Mouse (Mus musculus) T-helper 17 cell (primary cell): ENCODE data around the gene Fgf4.

Experiments
- in situ Hi-C, 2 experiments: fragments of 300-600 bp; cut with MboI, MseI; formaldehyde crosslinking; loops; 1 replicate in 1 of 2; 2 replicates in 1 of 2; pipeline ENCODE4 v1.15.1; 2025; ENCODE audit warnings: high pct_unique_total_duplicates in 2 of 2

The Fgf4 gene

GRCm38 (mm10) chr7:144847067-144847466 is at the start of gene Fgf4:
TSS of gene Fgf4 (plus strand) at chr7:144847367.
- in situ Hi-C loops = no loop called here

GRCm38 (mm10) chr7:144798471-144798870 is 48.7 kb upstream of the Fgf4 start:
- in situ Hi-C loops = no loop called here

DNA sequence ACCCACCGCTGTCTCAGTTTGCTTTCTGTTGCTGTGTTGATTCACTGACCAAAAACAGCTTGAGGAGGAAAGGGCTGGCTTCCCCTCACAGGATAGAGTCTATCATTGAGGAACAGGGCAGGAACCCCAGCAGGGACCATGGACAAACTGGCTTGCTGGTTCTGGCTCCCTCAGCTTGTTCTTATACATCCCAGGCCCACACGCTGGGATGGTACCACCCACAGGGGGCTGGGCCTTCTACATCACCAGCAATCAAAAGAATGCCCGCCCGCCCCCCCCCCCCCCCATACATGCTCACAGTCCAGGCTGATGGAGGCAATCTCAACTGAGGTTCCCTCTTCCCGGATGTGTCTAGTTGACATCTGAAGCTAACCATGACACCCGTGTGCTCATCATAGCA is 40.1 kb upstream of the Fgf4 start:
- in situ Hi-C loops = no loop called here

DNA sequence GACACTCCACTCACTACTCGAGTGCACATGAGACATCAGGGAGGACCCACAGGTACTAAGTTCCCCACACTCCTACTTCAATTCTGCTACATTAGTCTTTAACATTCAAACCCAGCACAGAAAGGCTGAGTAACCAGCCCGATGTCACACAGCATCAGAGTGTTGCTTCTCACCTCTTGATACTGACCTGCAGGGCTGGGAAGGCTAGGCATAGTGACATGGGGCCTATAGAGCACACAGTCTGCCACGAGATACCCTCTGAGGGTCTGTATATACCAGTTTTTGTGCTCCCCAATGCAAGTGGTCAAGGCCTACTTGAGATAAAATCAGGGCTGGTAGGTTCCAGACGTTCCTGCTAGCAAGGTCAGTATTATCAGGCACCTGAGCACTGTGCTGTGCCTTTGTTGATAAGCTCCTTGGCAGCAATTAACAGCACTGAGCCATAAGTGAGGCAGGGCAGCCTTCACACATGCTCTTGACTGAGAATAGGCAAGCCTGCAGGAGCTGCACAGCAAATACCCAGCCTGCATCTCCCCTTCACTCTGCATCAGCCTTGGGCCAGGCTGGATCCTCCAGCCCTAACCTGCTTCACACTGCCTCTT is 39.1 kb upstream of the Fgf4 start:
- in situ Hi-C loops = no loop called here

GRCm38 (mm10) chr7:144811521-144811920 is 35.6 kb upstream of the Fgf4 start:
- in situ Hi-C loops = no loop called here

GRCm38 (mm10) chr7:144821901-144822300 is 25.3 kb upstream of the Fgf4 start:
- in situ Hi-C loops = no loop called here

- in situ Hi-C loops = no loop called here
These were observed 23.2 kb upstream of the Fgf4 start for GRCm38 (mm10) chr7:144823988-144824387.

GRCm38 (mm10) chr7:144828369-144828768 is 18.8 kb upstream of the Fgf4 start:
- in situ Hi-C loops = no loop called here

GRCm38 (mm10) chr7:144837891-144838488 is 9.2 kb upstream of the Fgf4 start, which contains the start of gene Fgf3:
TSS of gene Fgf3 (plus strand) at chr7:144838083.
- in situ Hi-C loops = no loop called here

GRCm38 (mm10) chr7:144838522-144839503 is 8.4 kb upstream of the Fgf4 start:
- in situ Hi-C loops = no loop called here

DNA sequence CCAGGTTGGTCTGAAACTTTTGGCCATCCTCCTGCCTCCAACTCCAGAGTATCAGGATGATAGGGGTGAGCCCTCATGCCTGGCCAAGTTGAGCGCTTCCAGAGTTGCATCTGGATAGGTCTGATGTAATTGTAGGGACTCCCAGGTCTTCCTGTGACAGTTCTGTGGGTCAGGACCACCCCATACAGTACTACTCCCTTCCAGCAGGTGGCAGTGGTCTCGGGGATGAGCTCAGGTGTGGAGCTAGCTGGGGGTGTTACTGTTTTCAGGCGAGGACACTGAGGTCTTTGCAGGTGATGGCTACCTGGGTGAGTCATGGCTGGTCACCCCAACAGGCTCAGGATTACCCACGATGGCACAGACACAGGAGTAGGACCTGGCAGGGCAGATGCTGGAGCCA is 1.0 kb upstream of the Fgf4 start:
- in situ Hi-C loops = no loop called here

DNA sequence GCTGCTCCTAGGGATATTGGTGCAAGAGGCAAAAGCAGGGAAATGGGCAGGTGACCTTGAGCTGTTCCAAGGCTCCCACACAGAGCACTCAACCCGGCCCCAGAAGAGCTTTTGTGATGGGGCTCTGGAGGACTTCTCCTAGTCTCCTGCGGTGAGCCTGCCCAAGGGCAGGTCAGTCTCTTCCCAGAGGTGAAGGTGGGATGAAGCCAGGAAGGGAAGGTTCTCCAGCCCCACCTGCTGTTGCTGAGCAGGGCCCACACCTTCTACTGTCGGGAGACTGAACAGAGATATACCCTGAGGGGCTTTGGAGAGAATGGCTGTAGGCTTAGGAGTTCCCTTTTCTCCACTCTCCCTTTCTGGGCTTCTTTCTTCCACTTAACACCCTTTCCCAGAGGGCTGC is 4.2 kb downstream of the Fgf4 start:
- in situ Hi-C loops = no loop called here

GRCm38 (mm10) chr7:144854966-144855365 is 7.8 kb downstream of the Fgf4 start:
- in situ Hi-C loops = no loop called here

GRCm38 (mm10) chr7:144857158-144857557 is 10.0 kb downstream of the Fgf4 start:
- in situ Hi-C loops = no loop called here

DNA sequence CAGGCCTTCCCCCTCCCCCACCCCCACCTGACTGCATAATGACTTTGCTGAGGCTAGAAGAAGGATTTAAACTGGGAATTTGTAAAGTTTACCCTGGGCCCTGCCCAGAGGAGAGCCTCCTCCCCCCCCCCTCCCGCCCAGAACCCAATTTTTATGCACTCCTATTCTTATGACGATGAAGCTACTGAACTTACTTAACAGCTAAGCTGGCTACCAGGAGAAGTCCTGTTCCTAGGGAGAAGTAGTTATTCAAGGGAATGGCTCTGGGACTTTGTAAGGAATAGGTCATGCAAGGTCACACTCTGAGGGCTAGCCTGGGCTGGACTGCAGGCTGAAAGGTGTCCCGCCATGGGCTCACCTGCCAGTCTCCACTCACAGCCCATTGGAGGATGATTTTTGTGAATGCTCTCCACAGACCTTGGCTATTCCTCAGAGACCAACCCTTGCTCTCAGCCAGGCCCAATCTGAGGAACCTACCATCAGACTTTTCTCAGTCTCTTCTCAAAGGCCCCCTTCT is 10.7 kb downstream of the Fgf4 start:
- in situ Hi-C loops = no loop called here

GRCm38 (mm10) chr7:144858702-144859101 is 11.5 kb downstream of the Fgf4 start:
- in situ Hi-C loops = no loop called here

GRCm38 (mm10) chr7:144861056-144861768 is 14.0 kb downstream of the Fgf4 start:
- in situ Hi-C loops = no loop called here

DNA sequence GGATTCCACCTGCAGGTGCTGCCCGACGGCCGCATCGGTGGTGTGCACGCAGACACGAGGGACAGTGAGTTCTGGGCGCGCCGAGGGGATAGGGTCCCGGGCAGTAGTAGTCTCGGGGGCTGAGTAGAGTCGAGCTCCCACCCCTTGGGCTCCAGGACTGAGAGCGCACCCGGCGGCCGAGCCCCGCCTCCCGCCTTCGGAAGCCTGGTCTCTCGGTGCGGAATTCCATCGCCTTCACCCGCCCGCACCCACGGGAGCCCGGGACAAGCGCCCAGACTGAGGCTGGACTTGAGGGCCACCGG is 14.6 kb downstream of the Fgf4 start:
- in situ Hi-C loops = no loop called here

GRCm38 (mm10) chr7:144862126-144862525 is 15.0 kb downstream of the Fgf4 start:
- in situ Hi-C loops = no loop called here

DNA sequence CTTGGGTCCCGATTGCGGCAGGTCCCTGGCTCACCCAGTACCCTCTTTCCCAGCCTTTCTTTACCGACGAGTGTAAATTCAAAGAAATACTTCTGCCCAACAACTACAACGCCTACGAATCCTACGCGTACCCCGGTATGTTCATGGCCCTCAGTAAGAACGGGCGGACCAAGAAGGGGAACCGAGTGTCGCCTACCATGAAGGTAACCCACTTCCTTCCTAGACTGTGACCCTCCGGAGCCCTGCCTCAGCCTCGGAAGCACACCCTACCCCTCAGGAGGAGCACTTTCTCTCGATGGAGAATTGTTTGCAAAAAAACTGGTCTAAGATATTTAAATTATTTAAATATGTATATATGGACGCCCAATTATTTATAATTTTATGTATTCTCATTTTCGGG is 15.5 kb downstream of the Fgf4 start:
- in situ Hi-C loops = no loop called here

DNA sequence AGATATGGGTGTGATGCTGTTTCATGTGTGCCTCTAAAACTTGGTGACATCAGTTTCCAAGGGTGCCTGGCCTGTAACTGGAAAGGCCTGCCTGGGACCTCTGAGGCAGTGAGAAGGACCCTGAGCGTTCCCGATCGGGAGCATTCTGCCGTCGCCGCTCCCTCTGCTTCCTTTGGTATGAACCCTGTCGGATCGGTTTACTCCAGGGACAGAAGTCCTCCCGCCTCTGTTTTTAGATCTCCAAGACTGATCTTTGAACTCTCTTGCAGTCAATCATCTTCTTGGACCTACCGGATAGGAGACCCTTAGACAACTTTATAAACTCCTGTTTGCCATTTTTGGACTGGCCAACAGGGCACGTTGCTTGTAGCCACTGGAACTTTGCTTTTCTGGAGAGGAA is 16.0 kb downstream of the Fgf4 start:
- in situ Hi-C loops = no loop called here

DNA sequence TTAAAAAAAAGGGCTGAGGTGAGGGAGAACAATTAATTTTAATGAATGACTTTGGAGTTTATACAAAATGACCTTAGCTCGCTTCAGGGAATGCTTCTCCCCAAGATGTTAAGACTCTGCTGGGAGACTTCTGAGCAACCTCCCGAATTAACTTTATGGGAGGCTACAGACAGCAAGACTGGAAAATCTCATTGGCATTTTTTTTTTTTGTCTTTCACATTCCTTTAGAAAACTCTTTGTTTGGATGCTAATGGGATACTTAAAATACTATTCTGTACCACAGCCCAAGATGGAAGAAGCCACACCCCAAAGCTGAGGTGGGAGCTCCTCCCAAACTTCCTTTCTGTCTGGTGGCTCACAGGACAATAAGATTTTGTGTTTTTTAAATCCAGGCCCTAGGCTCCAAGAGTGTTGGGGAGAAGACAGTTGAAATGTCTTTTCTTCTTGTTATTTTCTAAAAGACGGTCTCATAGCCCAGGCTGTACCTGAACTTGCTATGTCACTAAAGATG is 17.0 kb downstream of the Fgf4 start:
- in situ Hi-C loops = no loop called here
